Mouse (Mus musculus) cerebral cortex, adult 2 months (tissue): Measurements from ENCODE around the gene Angpt4.

Experiments
- WGBS: fragments of 180-500 bp; shearing (Covaris S2); methylation state at CpG from one replicate; pipeline ENCODE4 v1.1.7; 2018; 5-methylcytosine and 5-hydroxymethylcytosine counted together

Angpt4 gene

GRCm38 (mm10) chr2:151984019-151984418 is 73.0 kb downstream of the Angpt4 start:
- WGBS: 52% methylated on average over 9 of the region's 9 CpGs

GRCm38 (mm10) chr2:151985426-151986172 is 74.6 kb downstream of the Angpt4 start:
- WGBS: 87% methylated on average over 7 of the region's 7 CpGs

- 91% methylated on average over 8 of the region's 8 CpGs for WGBS
Measured at GRCm38 (mm10) chr2:151986958-151987357, 75.9 kb downstream of the Angpt4 start.

GRCm38 (mm10) chr2:151988978-151989377 is 78.0 kb downstream of the Angpt4 start:
- WGBS: 69% methylated on average over 2 of the region's 2 CpGs

GRCm38 (mm10) chr2:151990985-151991394 is 80.0 kb downstream of the Angpt4 start:
- 45% methylated on average over 1 of the region's 1 CpGs for WGBS

GRCm38 (mm10) chr2:151991446-151991845 is 80.4 kb downstream of the Angpt4 start:
- 78% methylated on average over 5 of the region's 5 CpGs for WGBS

- 16% methylated on average over 22 of the region's 22 CpGs for WGBS
Measured at GRCm38 (mm10) chr2:151994350-151995122, 83.5 kb downstream of the Angpt4 start.
